Mouse (Mus musculus) bone marrow, adult 2 months (tissue): Measurements from ENCODE around the gene Adm2. TPM values are rescaled to one million over a fixed set of nuclear protein-coding genes. Genes with fewer than 3 reads are reported as not detected.
A peak's percentile ranks its signal among the peaks of the same experiment; 100 is the strongest.

Source experiments
- H3K27ac ChIP-seq: fragments of 200-500 bp; 2 replicates; pipeline ENCODE4 v1.5.1; 2012; ENCODE audit warnings: low read depth, mild to moderate bottlenecking, control low read depth, inconsistent platforms, low read length; ENCODE audit not compliant: control insufficient read depth, poor library complexity, insufficient read depth
- H3K4me1 ChIP-seq: fragments of 200-500 bp; 2 replicates; pipeline ENCODE4 v1.6.1; 2011; ENCODE audit warnings: low read length; ENCODE audit not compliant: control insufficient read depth, insufficient read depth
- H3K4me3 ChIP-seq: fragments of 200-500 bp; replicated peaks from 2 replicates; pipeline ENCODE3; 2011; ENCODE audit warnings: mild to moderate bottlenecking, low read depth, low read length, control low read depth; ENCODE audit not compliant: control insufficient read depth
- CTCF ChIP-seq: fragments of 200-500 bp; IDR thresholded peaks from 2 replicates; pipeline ENCODE4 v1.5.1; 2011; ENCODE audit warnings: low read length, control low read depth; ENCODE audit not compliant: control insufficient read depth, insufficient read depth
- POLR2A ChIP-seq: fragments of 200-500 bp; IDR thresholded peaks from 2 replicates; pipeline ENCODE4 v1.6.1; 2011; ENCODE audit warnings: low read depth, mild to moderate bottlenecking, control low read depth, low read length, borderline replicate concordance; ENCODE audit not compliant: control insufficient read depth
- WGBS: fragments of 180-500 bp; shearing (Covaris S2); methylation state at CpG from one replicate; pipeline ENCODE4 v1.1.7; 2018; 5-methylcytosine and 5-hydroxymethylcytosine counted together
- polyA plus RNA-seq: library from polyadenylated mRNA; stranded (reverse); fragments of >200 nt; gene quantifications from 2 replicates; pipeline ENCODE4 v1.2.4, GENCODE M21; 2011; ENCODE audit warnings: low replicate concordance; ENCODE audit not compliant: missing spikeins, insufficient read depth, insufficient read length

The Adm2 gene
- polyA plus RNA-seq, 1 experiment = 2.7 TPM

GRCm38 (mm10) chr15:89373762-89374248, 51.3 kb downstream of the Adm2 start, which contains the start of gene Sco2:
Gene Sco2 (minus strand): TSS chr15:89373846.
- WGBS = under 1% methylated on average over 42 of the region's 42 CpGs
- H3K4me1 ChIP-seq = no peaks in the 10 kb centered on the region

More at GRCm38 (mm10) chr15:89373762-89374248, 51.3 kb downstream of the Adm2 start, which contains the start of gene Sco2:
- TF ChIP-seq CTCF = peak; percentile 81
- TF ChIP-seq POLR2A = peak; percentile 24; the same call in 1 of the 2 replicates
- Histone ChIP-seq H3K4me3 (peak within 1 kb of the TSS; percentile 94), H3K27ac (peak within 1 kb of the TSS; percentile 85)

Other genes starting within 250 kb of the Adm2 start
- gene Trabd, start 247.6 kb upstream of the Adm2 start, polyA plus RNA-seq = 26.6 and 34.8 TPM in 2 replicates
- 7.0 and 17.9 TPM in 2 replicates for gene Selenoo, start 233.6 kb upstream of the Adm2 start, polyA plus RNA-seq
- 10.0 and 31.9 TPM in 2 replicates for gene Tubgcp6, start 199.6 kb upstream of the Adm2 start, polyA plus RNA-seq
- gene Hdac10, start 194.0 kb upstream of the Adm2 start, polyA plus RNA-seq = 9.1 and 24.3 TPM in 2 replicates
- 6.1 and 14.6 TPM in 2 replicates for gene Mapk12, start 182.0 kb upstream of the Adm2 start, polyA plus RNA-seq
- 5.7 and 7.6 TPM in 2 replicates for gene Mapk11, start 173.1 kb upstream of the Adm2 start, polyA plus RNA-seq
- 11.1 and 30.9 TPM in 2 replicates for gene Plxnb2, start 141.9 kb upstream of the Adm2 start, polyA plus RNA-seq
- 8.1 and 13.6 TPM in 2 replicates for gene Dennd6b, start 126.2 kb upstream of the Adm2 start, polyA plus RNA-seq
- gene Ppp6r2, start 111.2 kb upstream of the Adm2 start, polyA plus RNA-seq = 42.6 and 54.0 TPM in 2 replicates
- 54.0 and 160 TPM in 2 replicates for gene Sbf1, start 7.4 kb upstream of the Adm2 start, polyA plus RNA-seq
- 15.5 TPM in 1 of 2 replicates, not detected in the other for gene Miox, start 11.7 kb downstream of the Adm2 start, polyA plus RNA-seq
- gene Lmf2, start 32.9 kb downstream of the Adm2 start, polyA plus RNA-seq = 16.7 and 42.0 TPM in 2 replicates
- 144 and 191 TPM in 2 replicates for gene Ncaph2, start 33.0 kb downstream of the Adm2 start, polyA plus RNA-seq
- gene Sco2, start 51.1 kb downstream of the Adm2 start, polyA plus RNA-seq = 3.5 and 7.7 TPM in 2 replicates
- gene Tymp, start 54.3 kb downstream of the Adm2 start, polyA plus RNA-seq = not detected in 2 replicates
- gene Odf3b, start 56.6 kb downstream of the Adm2 start, polyA plus RNA-seq = 1.7 and 4.9 TPM in 2 replicates
- not detected in 2 replicates for gene Klhdc7b, start 62.2 kb downstream of the Adm2 start, polyA plus RNA-seq
- not detected in 2 replicates for gene Syce3, start 87.8 kb downstream of the Adm2 start, polyA plus RNA-seq
- gene Cpt1b, start 103.1 kb downstream of the Adm2 start, polyA plus RNA-seq = 4.3 and 4.7 TPM in 2 replicates
- gene C730034F03Rik, start 106.9 kb downstream of the Adm2 start, polyA plus RNA-seq = 1.5 TPM in 1 of 2 replicates, not detected in the other
- 1.9 and 5.4 TPM in 2 replicates for gene Gm44502, start 107.0 kb downstream of the Adm2 start, polyA plus RNA-seq
- 62.9 and 126 TPM in 2 replicates for gene Chkb, start 107.2 kb downstream of the Adm2 start, polyA plus RNA-seq
- not detected in 2 replicates for gene Mapk8ip2, start 131.2 kb downstream of the Adm2 start, polyA plus RNA-seq
- gene Arsa, start 154.7 kb downstream of the Adm2 start, polyA plus RNA-seq = 4.1 and 7.2 TPM in 2 replicates
- gene Shank3, start 176.9 kb downstream of the Adm2 start, polyA plus RNA-seq = 19.5 and 23.6 TPM in 2 replicates
- gene Acr, start 245.6 kb downstream of the Adm2 start, polyA plus RNA-seq = not detected in 2 replicates